Mouse (Mus musculus): ENCODE measurements at regions not wholly inside any gene's neighbourhood (a gene's known extent, or its start where the extent isn't known, plus 50 kb on each side); places are given as distances from the start of the nearest gene placed in this dataset.
"Not testable (repeated sequence)": the region's sequence is repeated elsewhere in the genome, so short reads cannot be mapped to it uniquely, and the experiment has no call there.

- H3K4me1 ChIP-seq = no peaks in the 10 kb centered on the region
- no peaks in the 10 kb centered on the region for H3K9me3 ChIP-seq (replicated peaks)
- no peaks in the 10 kb centered on the region for H3K27me3 ChIP-seq
- H3K36me3 ChIP-seq = no peaks in the 10 kb centered on the region
- H3K4me2 ChIP-seq (replicated peaks) = no peak overlapping the region
- WGBS = 84% methylated on average over 9 of the region's 9 CpGs
- ATAC-seq (ENCODE audit: insufficient number of reproducible peaks, low FRiP score, low TSS enrichment, low read depth) = no peak
- no peak overlapping the region for H3K27ac ChIP-seq (replicated peaks)
- H3K9ac ChIP-seq = no peak overlapping the region
- no peak overlapping the region for H3K4me3 ChIP-seq (replicated peaks)
These were observed 122.9 kb upstream of the Cpsf6 start for GRCm38 (mm10) chr10:117502731-117503130.

- 89% methylated on average over 7 of the region's 7 CpGs for WGBS
- ATAC-seq (ENCODE audit: insufficient number of reproducible peaks, low FRiP score, low TSS enrichment, low read depth) = no peak
- no peak overlapping the region for H3K4me3 ChIP-seq (replicated peaks)
These were observed 122.3 kb upstream of the Cpsf6 start for GRCm38 (mm10) chr10:117502135-117502534.

GRCm38 (mm10) chr10:117501426-117501825 lies 121.6 kb upstream of the Cpsf6 start:
- Histone ChIP-seq H3K9me3 (replicated peaks) (no peaks in the 10 kb centered on the region), H3K4me3 (replicated peaks) (no peak overlapping the region), H3K36me3 (no peaks in the 10 kb centered on the region), H3K9ac (no peak overlapping the region), H3K27me3 (no peaks in the 10 kb centered on the region), H3K4me1 (no peaks in the 10 kb centered on the region), H3K4me2 (replicated peaks) (no peak overlapping the region), H3K27ac (replicated peaks) (no peak overlapping the region)
- ATAC-seq (ENCODE audit: insufficient number of reproducible peaks, low FRiP score, low TSS enrichment, low read depth) = no peak
- WGBS = 90% methylated on average over 1 of the region's 1 CpGs

More at GRCm38 (mm10) chr10:117502135-117502534, 122.3 kb upstream of the Cpsf6 start:
- no peak overlapping the region for H3K4me2 ChIP-seq (replicated peaks)
- H3K9ac ChIP-seq = no peak overlapping the region
- no peaks in the 10 kb centered on the region for H3K36me3 ChIP-seq
- H3K4me1 ChIP-seq = no peaks in the 10 kb centered on the region
- H3K27me3 ChIP-seq = no peaks in the 10 kb centered on the region
- H3K9me3 ChIP-seq (replicated peaks) = no peaks in the 10 kb centered on the region
- no peak overlapping the region for H3K27ac ChIP-seq (replicated peaks)

GRCm38 (mm10) chr10:117500457-117501108 lies 120.8 kb upstream of the Cpsf6 start:
- WGBS = 87% methylated on average over 5 of the region's 5 CpGs
- H3K4me2 ChIP-seq (replicated peaks) = no peak overlapping the region
- H3K4me3 ChIP-seq (replicated peaks) = no peak overlapping the region
- no peaks in the 10 kb centered on the region for H3K4me1 ChIP-seq
- H3K27me3 ChIP-seq = no peaks in the 10 kb centered on the region
- no peak overlapping the region for H3K27ac ChIP-seq (replicated peaks)
- H3K9ac ChIP-seq = no peak overlapping the region
- no peak for ATAC-seq (ENCODE audit: insufficient number of reproducible peaks, low FRiP score, low TSS enrichment, low read depth)
- no peaks in the 10 kb centered on the region for H3K36me3 ChIP-seq
- H3K9me3 ChIP-seq (replicated peaks) = no peaks in the 10 kb centered on the region

GRCm38 (mm10) chr10:117499864-117500453 lies 120.1 kb upstream of the Cpsf6 start:
- H3K4me3 ChIP-seq (replicated peaks) = no peak overlapping the region
- 72% methylated on average over 6 of the region's 6 CpGs for WGBS
- H3K27me3 ChIP-seq = no peaks in the 10 kb centered on the region
- no peak for ATAC-seq (ENCODE audit: insufficient number of reproducible peaks, low FRiP score, low TSS enrichment, low read depth)
- H3K9me3 ChIP-seq (replicated peaks) = no peaks in the 10 kb centered on the region
- H3K36me3 ChIP-seq = no peaks in the 10 kb centered on the region
- no peak overlapping the region for H3K27ac ChIP-seq (replicated peaks)
- H3K9ac ChIP-seq = no peak overlapping the region
- no peak overlapping the region for H3K4me2 ChIP-seq (replicated peaks)
- no peaks in the 10 kb centered on the region for H3K4me1 ChIP-seq

GRCm38 (mm10) chr10:117499177-117499863 lies 119.5 kb upstream of the Cpsf6 start:
- H3K36me3 ChIP-seq = no peaks in the 10 kb centered on the region
- no peak overlapping the region for H3K4me3 ChIP-seq (replicated peaks)
- H3K4me2 ChIP-seq (replicated peaks) = no peak overlapping the region
- no peaks in the 10 kb centered on the region for H3K9me3 ChIP-seq (replicated peaks)
- 85% methylated on average over 8 of the region's 8 CpGs for WGBS
- peaks cover 1% of the 10 kb centered on the region; the same call in 1 of the 2 replicates for H3K4me1 ChIP-seq
- no peak for ATAC-seq (ENCODE audit: insufficient number of reproducible peaks, low FRiP score, low TSS enrichment, low read depth)
- no peaks in the 10 kb centered on the region for H3K27me3 ChIP-seq
- no peak overlapping the region for H3K27ac ChIP-seq (replicated peaks)
- H3K9ac ChIP-seq = no peak overlapping the region

GRCm38 (mm10) chr10:117498497-117498896 lies 118.7 kb upstream of the Cpsf6 start:
- WGBS = 53% methylated on average over 6 of the region's 6 CpGs
- no peak overlapping the region for H3K4me3 ChIP-seq (replicated peaks)
- H3K36me3 ChIP-seq = no peaks in the 10 kb centered on the region

GRCm38 (mm10) chr10:117497565-117498256 lies 117.9 kb upstream of the Cpsf6 start:
- Histone ChIP-seq H3K27me3 (no peaks in the 10 kb centered on the region), H3K36me3 (no peaks in the 10 kb centered on the region), H3K27ac (replicated peaks) (no peak overlapping the region), H3K4me3 (replicated peaks) (no peak overlapping the region), H3K9me3 (replicated peaks) (no peaks in the 10 kb centered on the region), H3K4me1 (peaks cover 5% of the 10 kb centered on the region; the same call in 1 of the 2 replicates), H3K9ac (no peak overlapping the region), H3K4me2 (replicated peaks) (no peak overlapping the region)
- no peak for ATAC-seq (ENCODE audit: insufficient number of reproducible peaks, low FRiP score, low TSS enrichment, low read depth)
- 76% methylated on average over 16 of the region's 16 CpGs for WGBS

More at GRCm38 (mm10) chr10:117498497-117498896, 118.7 kb upstream of the Cpsf6 start:
- H3K4me1 ChIP-seq = peaks cover 5% of the 10 kb centered on the region; the same call in 1 of the 2 replicates
- no peak overlapping the region for H3K4me2 ChIP-seq (replicated peaks)
- no peak overlapping the region for H3K27ac ChIP-seq (replicated peaks)
- no peak for ATAC-seq (ENCODE audit: insufficient number of reproducible peaks, low FRiP score, low TSS enrichment, low read depth)
- no peak overlapping the region for H3K9ac ChIP-seq
- H3K9me3 ChIP-seq (replicated peaks) = no peaks in the 10 kb centered on the region
- no peaks in the 10 kb centered on the region for H3K27me3 ChIP-seq

- not testable (repeated sequence) for H3K36me3 ChIP-seq; H3K9ac ChIP-seq; ATAC-seq (ENCODE audit: insufficient number of reproducible peaks, low FRiP score, low TSS enrichment, low read depth); H3K27me3 ChIP-seq; H3K9me3 ChIP-seq (replicated peaks); H3K4me2 ChIP-seq (replicated peaks); H3K27ac ChIP-seq (replicated peaks); H3K4me1 ChIP-seq; H3K4me3 ChIP-seq (replicated peaks)
- 86% methylated on average over 1 of the region's 1 CpGs for WGBS
These were observed 117.3 kb upstream of the Cpsf6 start for GRCm38 (mm10) chr10:117497082-117497481.

GRCm38 (mm10) chr10:117496064-117497011 lies 116.5 kb upstream of the Cpsf6 start:
- peaks cover 5% of the 10 kb centered on the region; the same call in 1 of the 2 replicates for H3K4me1 ChIP-seq
- no peak overlapping the region for H3K4me3 ChIP-seq (replicated peaks)
- no peak overlapping the region for H3K27ac ChIP-seq (replicated peaks)
- 83% methylated on average over 21 of the region's 21 CpGs for WGBS
- no peaks in the 10 kb centered on the region for H3K27me3 ChIP-seq
- no peak overlapping the region for H3K9ac ChIP-seq
- no peaks in the 10 kb centered on the region for H3K36me3 ChIP-seq
- H3K9me3 ChIP-seq (replicated peaks) = no peaks in the 10 kb centered on the region
- no peak for ATAC-seq (ENCODE audit: insufficient number of reproducible peaks, low FRiP score, low TSS enrichment, low read depth)
- H3K4me2 ChIP-seq (replicated peaks) = no peak overlapping the region
